Mouse (Mus musculus): ENCODE results near the gene Akap13.

DNA sequence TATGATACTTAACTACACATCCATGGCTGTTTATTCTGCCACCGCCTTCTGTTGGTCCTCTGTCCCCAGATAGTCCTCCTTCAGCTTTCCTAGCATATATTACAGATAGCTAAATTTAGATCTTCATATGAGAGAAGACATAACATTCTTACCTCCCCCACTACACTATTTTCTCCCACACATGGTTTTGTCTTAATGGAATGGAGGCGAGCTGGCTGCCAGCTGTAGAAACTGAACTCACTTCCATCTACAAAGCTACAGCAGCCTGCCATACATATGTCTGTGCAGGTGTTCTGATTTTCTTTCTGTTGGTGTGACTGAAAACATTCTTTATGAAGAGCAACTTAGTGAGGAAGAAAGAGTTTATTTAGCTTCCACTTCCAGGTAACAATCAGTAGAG, 277.8 kb downstream of the Akap13 start:
- TF ChIP-seq ZC3H11A (IDR thresholded peaks at IDR 0.05; ENCODE audit: borderline replicate concordance, low read depth, low read length) = no peak
- no peak for TF ChIP-seq HCFC1 (IDR thresholded peaks at IDR 0.05; ENCODE audit: borderline replicate concordance, insufficient read depth, low read length)
- TF ChIP-seq CHD2 (IDR thresholded peaks at IDR 0.05; ENCODE audit: low read depth, low read length) = no peak
